Mouse (Mus musculus): ENCODE results near the gene Lig4. TPM values are rescaled to one million over a fixed set of nuclear protein-coding genes. Genes with fewer than 3 reads are reported as not detected.

Gene Lig4
- polyA plus RNA-seq, 1 experiment from 2014 or later = 7.9 TPM

DNA sequence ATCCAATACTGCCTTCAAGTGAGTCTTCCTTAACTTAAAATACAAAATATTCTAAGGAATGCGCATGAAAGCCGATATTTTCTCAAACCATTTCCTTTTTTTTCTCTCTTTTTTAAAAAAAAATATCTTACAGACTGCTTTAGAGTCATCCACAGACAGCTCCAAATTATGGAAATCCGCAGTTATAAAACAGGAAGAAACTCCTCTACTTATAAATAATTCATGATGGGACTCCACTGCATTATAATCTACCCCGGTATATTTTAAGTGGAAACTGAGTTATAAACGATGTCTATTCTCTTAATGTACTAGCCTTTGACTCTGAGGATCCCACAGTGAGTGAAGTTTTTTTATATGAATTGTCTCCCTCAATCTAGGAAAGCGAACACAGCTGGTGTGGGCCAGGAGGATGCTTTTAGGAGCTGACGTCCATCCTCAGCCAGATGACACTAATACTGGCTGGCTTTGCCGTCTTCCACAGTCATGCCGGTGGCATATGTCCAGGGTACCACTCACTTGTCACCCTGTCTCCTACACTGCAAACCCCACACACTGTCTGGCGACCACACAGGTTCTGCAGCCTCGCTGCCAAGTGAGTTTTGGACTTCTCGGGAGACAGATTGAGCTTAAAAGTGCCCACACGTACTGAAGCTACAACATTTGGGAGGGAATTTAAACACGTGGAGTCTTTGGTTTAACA, 47.6 kb downstream of the Lig4 start:
- Histone ChIP-seq H3K9ac (replicated peaks) (no peak overlapping the region), H3K27ac (no peak overlapping the region), H3K4me3 (replicated peaks) (no peak overlapping the region), H3K4me1 (replicated peaks) (no peaks in the 10 kb centered on the region), H3K9me3 (no peaks in the 10 kb centered on the region), H3K27me3 (no peaks in the 10 kb centered on the region), H3K4me2 (no peak overlapping the region), H3K36me3 (no peaks in the 10 kb centered on the region)
- ATAC-seq (ENCODE audit: insufficient number of reproducible peaks, insufficient read depth, low FRiP score, low TSS enrichment, low read depth) = no peak
- 81% methylated on average over 14 of the region's 14 CpGs for WGBS

Other genes starting within 250 kb of the Lig4 start
- 0.99 and 1.2 TPM in 2 replicates for gene Fam155a, start 206.5 kb downstream of the Lig4 start, polyA plus RNA-seq (2016; fragmentation: Nextera tagmentation; extraction: Ambion mirVana)
- not detected in 2 replicates for gene Gm10217, start 113.4 kb downstream of the Lig4 start, polyA plus RNA-seq (2016; fragmentation: Nextera tagmentation; extraction: Ambion mirVana)
- gene Abhd13, start within 50 bp of the Lig4 start, polyA plus RNA-seq (2016; fragmentation: Nextera tagmentation; extraction: Ambion mirVana) = 21.4 and 22.0 TPM in 2 replicates
- 0.53 and 0.54 TPM in 2 replicates for gene Tnfsf13b, start 28.8 kb upstream of the Lig4 start, polyA plus RNA-seq (2016; fragmentation: Nextera tagmentation; extraction: Ambion mirVana)
- 0.47 and 0.50 TPM in 2 replicates for gene Myo16, start 176.2 kb upstream of the Lig4 start, polyA plus RNA-seq (2016; fragmentation: Nextera tagmentation; extraction: Ambion mirVana)